Mouse (Mus musculus) thymus, postnatal 10 days (tissue): ENCODE data around the gene Plcxd3.

Source experiments
- DNase-seq, 2 experiments: peaks; one replicate each; pipeline ENCODE4 v3.0.0; 2021; ENCODE audit warnings: low spot score in 2 of 2

The Plcxd3 gene

DNA sequence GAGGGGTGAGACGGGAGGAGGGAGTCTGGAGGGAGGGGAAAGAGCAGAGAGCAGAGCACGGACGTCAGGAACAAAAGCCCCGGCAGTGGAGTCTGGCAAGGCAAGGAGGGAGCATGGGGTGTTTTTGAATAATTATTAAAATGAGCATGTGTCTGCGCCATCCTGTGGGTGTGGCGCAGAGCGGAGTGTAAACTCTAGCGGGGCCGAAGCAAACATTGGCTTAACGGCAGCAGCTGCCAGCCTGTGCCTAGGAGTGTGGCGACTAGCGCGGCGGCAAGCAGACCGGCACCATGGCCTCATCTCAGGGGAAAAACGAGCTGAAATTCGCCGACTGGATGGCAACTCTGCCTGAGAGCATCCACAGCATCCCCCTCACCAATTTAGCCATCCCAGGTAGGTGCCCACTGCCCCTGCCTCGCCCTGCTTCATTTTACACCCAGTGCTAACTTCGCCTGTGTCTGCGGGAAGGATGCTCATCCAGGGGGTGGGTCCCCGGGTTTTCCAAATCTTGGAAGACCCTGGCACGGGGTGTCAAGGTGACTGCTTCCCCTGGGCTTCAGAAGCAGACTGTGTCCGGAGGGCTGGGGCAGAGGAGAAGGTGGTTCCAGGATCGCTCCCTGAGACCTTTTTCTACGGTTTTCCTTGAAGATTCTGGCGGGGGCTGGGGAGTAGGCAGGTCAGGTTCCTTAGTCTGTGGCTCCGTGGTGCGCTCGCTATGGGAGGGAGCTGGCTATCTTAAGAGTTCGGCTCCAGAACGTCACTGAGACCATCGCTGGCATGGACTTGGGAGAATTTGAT is at the start of gene Plcxd3:
Gene Plcxd3, plus strand, starts transcription at position 69 of the 798 bp plus-strand sequence.
- no peak for DNase-seq

DNA sequence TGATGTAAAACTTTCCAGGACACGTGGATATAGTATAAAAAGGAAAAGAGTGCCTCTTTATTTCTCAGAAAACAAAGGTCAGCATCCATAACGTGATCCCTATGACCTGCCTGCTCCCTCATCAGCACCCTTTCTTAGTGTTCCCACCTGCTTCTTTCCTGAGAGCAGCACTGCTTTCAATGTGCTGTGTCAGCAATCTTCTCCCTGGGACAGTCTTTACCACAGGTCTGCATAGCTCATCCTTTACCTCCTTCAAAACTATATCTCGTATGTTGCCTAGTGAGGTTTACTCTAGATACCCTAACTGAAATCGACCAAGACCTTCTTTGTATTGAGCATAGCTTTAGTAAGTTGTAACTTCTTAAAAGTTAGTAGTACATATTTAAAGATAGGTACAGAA is 43.4 kb upstream of the Plcxd3 start:
- DNase-seq: no peak

DNA sequence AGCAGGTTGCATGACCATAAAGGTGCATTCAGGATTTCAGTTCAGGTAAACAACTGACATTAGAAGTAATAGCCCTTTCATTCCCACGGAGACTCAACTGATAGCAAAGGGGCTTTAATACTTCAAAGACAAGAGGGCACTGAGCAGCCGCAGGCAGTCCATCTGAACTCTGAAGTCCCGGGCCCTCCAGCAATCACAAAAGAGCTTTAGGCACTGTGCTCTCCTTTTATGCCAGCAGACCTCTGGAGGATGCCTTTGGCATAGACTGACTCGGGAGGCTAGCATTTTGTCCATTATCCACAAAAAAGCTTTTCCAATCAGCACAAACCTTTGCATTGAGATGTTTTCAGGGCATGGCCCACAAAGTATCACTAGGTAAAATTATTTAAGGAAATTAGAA is 33.7 kb upstream of the Plcxd3 start:
- DNase-seq: no peak

DNA sequence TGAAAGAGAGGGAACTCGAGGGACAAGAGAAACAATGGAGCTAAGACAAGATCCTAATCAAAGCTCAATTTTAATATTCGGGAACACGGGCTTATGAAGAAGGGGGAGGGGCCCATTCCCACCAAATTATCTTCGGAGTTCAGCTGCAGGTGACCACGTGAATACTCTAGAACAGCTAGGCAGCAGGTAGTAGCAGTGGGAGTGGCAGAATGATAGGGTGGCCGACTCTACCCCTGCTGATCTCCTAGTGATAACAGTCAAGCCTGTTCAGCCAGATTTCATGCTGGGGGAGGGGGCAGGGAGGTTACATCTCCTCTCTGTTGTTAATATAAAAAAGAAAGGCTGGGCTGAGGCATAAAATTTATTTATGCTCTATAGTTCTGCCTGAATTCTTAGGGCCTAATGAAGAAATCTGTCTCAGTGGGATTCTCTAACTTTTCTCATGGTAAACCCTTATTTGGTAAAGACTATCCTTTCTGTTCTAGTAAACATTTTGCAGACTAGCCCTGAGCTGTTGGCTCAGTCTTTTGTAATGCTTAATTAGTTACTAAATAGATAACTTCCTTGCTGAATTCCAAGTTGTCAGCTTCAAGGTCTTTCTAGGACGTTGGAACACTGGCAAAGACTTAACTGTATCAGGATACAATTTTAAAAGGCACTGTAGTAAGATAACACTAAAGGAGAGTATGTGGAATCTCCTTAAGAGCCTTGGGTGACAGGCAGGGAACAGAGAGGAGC is 26.3 kb upstream of the Plcxd3 start:
- no peak for DNase-seq

GRCm38 (mm10) chr15:4356397-4356796 is 18.9 kb upstream of the Plcxd3 start:
- DNase-seq: no peak

- DNase-seq: no peak
Measured at GRCm38 (mm10) chr15:4357706-4358105, 17.6 kb upstream of the Plcxd3 start.

DNA sequence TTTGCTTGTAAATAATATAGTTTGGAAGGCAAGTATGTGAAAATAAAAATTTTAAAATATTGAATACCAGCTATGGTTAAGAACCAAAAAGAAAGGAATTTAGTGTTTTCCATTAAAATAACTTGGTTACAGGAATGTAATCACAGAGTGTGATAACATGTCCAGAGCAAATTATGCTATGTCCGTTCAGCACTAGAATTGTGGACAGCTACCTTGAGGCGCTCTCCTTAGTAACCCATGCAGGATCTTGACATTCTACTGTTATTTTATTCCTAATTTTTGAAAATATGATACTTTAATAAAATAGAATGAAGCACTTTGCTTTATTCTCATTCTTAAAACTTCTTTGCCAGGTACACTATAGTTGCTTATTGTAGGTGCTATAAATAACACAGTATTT is 7.5 kb upstream of the Plcxd3 start:
- no peak for DNase-seq

DNA sequence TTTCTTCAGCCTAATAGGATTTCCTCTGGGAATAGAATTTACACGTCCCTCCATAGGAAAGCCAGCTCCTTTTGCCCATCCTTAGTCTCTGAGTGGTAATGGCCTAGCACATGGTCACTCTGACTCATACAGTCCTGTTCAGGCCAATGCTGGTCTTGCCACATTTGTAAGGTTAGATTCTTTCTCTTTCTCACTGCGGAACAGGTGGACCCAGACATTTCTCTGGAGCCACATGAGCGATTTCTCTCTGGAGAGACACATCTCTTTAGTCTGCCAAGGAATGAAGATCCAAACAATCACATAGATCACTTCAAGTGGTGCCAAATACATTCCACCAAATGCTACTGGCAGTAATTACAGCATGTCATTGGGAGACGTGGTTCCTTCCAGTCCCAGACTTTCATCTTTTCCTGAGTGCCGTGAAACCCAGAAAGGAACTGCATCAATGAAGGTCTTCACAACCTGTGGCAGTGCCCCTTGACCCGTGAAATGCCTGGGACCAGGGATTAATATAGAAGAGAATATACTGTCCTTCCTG is 769 bp upstream of the Plcxd3 start:
- no peak for DNase-seq

- DNase-seq: no peak
Measured at GRCm38 (mm10) chr15:4375031-4375422, 264 bp upstream of the Plcxd3 start.

GRCm38 (mm10) chr15:4376221-4376631 is 935 bp downstream of the Plcxd3 start:
- DNase-seq: no peak

DNA sequence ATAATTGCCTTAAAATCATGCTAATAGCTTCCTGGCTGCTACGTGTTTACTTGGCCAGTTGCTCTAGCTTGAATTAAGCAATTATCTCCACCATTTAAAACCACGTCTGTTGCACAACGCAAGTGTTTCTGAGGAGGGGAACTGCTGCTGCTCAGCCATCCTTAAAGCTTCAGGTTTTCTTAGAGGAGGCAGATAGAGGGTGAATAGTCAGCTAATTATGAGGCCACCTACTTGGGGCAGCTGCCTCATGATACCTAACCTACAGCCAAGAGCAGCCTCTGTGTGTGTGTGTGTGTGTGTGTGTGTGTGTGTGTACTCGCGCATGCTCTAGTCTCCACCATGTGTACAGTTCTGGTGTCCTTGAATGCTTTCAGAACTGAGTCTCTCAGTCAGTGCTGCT is 3.5 kb downstream of the Plcxd3 start:
- DNase-seq: no peak

GRCm38 (mm10) chr15:4387774-4388173 is 12.5 kb downstream of the Plcxd3 start:
- DNase-seq: no peak

GRCm38 (mm10) chr15:4400096-4400495 is 24.8 kb downstream of the Plcxd3 start:
- no peak for DNase-seq

DNA sequence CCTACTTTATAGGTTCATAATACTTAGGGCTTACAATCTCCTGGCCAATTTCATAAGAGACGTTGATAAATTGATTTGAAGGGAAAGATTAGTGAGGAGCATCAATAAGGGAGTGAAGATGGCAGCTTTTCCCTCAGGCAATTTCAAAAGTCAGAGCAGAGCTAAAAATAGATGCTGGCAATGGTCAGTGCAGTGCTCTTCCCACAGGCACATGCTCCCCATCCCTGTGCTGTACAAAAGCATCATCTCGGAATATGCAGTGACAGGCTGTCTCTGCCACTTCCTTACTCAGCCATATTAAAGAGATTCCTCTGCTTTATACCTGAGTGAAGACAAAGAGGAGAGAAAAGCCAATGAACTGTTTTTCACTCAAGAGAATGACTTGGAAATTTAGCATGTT is 36.0 kb downstream of the Plcxd3 start:
- DNase-seq: no peak

DNA sequence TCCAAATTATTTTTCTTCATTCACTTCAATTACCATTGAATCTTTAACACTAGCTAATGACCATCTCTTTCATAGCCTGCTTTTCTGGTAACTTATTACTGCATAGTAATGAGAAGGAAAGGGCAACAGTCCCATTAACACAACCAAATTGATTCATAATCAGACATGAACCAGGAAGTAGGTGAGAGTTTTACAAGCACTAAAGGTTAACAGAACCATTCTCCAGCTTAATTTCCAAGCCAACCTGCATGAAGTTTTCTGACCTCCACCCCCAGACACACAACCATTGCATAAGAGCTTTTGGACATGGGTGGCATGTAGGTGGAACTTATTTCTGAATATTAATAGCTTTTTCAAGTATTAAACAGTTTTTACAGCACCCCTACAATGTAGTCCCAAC is 64.8 kb downstream of the Plcxd3 start:
- no peak for DNase-seq

- no peak for DNase-seq
Measured at GRCm38 (mm10) chr15:4496182-4496581, 120.9 kb downstream of the Plcxd3 start.

DNA sequence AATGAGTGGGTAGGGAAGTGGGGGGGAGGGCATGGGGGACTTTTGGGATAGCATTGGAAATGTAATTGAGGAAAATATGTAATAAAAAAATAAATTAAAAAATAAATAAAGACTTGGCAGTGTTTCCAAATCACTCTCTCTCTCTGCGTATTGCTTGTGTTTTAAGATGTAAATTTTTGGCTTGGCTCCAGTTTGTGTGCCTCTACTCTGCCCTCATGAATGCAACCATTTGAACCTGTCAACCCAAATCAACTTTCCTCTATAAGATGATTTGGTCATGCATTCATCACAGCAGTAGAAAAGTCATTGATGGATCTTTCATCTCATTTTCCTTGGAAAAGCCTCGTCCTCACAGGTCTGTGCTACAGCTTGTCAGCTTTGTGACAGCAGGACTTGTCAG is 121.7 kb downstream of the Plcxd3 start:
- no peak for DNase-seq

DNA sequence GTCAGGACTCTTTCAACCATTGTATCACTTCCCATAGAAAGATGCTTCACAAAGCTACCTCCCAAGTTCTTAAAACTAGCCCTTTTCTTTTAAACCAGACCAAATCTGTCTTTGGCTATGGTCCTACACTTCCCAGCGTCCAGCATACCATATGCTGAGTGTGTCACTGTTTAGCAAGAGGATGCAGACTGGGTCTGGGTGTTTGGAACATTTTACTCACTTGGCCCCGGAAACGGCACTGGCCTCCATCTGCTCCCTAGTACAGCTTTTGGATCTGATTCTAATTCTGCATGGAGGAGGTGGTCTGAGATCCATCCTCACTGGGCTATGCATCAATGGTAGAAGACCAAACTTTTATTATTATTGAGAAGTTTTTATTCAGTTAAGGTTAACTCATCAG is 122.7 kb downstream of the Plcxd3 start:
- no peak for DNase-seq

DNA sequence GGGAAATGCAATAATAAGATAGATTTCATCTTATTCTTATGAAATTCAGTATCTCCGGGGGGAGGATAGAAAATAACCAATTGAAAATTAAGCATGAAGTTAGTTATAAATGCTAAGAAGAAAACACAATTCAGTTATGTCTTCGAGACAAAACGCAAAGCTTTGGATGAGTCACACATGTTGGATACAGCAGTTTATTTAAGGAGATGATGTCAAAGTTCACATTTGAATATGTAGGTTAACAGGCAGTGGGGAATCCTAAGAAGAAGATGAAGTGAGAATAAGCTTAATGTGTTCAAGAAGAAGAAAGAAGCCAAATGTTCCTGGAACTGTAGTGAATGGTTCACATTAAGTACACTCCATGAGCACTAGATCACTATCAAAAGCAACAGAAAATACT is 128.1 kb downstream of the Plcxd3 start:
- DNase-seq: no peak

- DNase-seq: no peak
Measured at GRCm38 (mm10) chr15:4503826-4504225, 128.5 kb downstream of the Plcxd3 start.

- no peak for DNase-seq
Measured at GRCm38 (mm10) chr15:4514724-4515123, 139.4 kb downstream of the Plcxd3 start.

- DNase-seq: no peak
Measured at GRCm38 (mm10) chr15:4524598-4524997, 149.3 kb downstream of the Plcxd3 start.

DNA sequence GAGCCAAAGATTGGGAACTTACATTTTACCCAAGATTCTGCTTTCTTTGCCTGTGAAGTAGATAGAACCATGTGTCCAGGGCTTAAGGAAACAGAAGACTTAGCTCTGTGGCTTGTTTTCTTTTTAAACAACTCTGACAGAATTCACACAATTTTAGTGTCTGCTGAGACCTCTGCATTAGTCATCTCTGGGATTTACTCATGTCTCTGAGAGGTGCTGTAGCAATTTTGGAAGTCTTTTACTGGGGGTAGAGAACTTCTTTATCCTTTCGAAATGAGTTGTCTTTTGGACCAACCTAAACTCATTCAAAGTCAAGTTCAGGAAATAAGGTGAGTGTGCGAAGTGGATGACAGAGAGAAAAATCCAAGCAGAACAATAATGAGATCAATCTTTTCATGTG is 158.4 kb downstream of the Plcxd3 start:
- no peak for DNase-seq
